Mouse (Mus musculus) E14TG2a.4 (cell line): ENCODE results near the gene Hip1.

ENCODE experiments used
- CTCF ChIP-seq: conservative IDR thresholded peaks from 2 replicates; pipeline ENCODE4 v1.5.1; 2014; ENCODE audit warnings: low read length
- NANOG ChIP-seq: IDR thresholded peaks from 2 replicates; pipeline ENCODE4 v1.6.1; 2014; ENCODE audit warnings: borderline replicate concordance, low read length, mixed read lengths

GRCm38 (mm10) chr5:135494183-135494910 lies 50.6 kb downstream of the Hip1 start:
- TF ChIP-seq CTCF, result peak; percentile 20
- TF ChIP-seq NANOG, result no peak
